Mouse (Mus musculus): ENCODE measurements around the gene Ddr1.

The Ddr1 gene

DNA sequence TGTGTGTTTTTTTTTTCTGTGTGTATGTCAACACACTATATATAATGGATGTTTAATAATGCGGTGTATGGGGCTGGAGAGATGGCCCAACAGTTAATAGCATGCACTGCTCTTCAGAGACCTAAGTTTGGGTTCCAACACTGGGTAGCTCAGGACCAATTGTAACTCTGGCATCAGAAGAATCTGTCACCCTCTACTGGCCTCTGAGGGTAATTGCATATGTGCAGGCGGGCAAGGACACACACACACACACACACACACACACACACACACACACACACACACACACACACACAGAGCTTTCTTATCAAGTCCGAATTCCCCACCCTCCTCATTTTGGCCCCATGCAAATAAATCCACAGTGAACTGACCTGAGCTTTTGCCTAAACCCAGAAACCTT, 69.2 kb downstream of the Ddr1 start:
- no peak for DNase-seq (ENCODE audit: low read depth, low spot score)

DNA sequence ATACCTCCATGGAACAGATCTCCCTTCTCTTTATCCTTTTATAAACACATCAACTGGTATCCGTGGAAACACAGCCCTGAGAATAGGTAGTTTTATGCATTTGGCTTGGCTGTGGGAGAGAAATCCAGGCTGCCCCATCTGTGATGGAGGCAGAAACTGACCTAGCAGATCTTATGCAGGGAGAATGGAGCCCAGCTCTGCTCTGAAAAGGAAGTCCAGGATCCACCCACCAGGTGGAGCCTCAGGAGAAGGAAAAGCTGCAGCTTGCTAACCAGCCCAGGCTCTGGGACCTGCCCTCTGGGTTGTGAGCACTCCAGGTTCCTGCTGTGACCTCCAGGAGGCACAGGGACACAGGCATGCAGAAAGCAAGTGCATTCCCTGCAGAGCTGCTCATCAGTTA, 70.4 kb downstream of the Ddr1 start:
- DNase-seq (ENCODE audit: low read depth, low spot score): no peak
